Mouse (Mus musculus): Measurements from ENCODE around the gene Xlr. TPM values are rescaled to one million over a fixed set of nuclear protein-coding genes. Genes with fewer than 3 reads are reported as not detected.
"Not testable (repeated sequence)": the region's sequence is repeated elsewhere in the genome, so short reads cannot be mapped to it uniquely, and the experiment has no call there.

The Xlr gene
- 22.0 TPM for polyA plus RNA-seq (2012; fragmentation: generic; extraction: Trizol)

GRCm38 (mm10) chrX:53797519-53797918, at the start of gene Xlr:
Gene Xlr (minus strand): TSS chrX:53797706.
- peak; percentile 71 for TF ChIP-seq E2F4 (IDR thresholded peaks at IDR 0.05; ENCODE audit: insufficient read depth)
- peak within 1 kb of the TSS; percentile 31 for H3K4me3 ChIP-seq
- not testable (repeated sequence) for H3K27me3 ChIP-seq (ENCODE audit: control insufficient read depth, insufficient read depth, insufficient read length); H3ac ChIP-seq (ENCODE audit: control insufficient read depth, insufficient read length); H3K36me3 ChIP-seq (ENCODE audit: control insufficient read depth, insufficient read depth)
- H3K79me2 ChIP-seq (ENCODE audit: control insufficient read depth, insufficient read depth), result peaks cover 15% of the 10 kb centered on the region
- peak within 1 kb of the TSS; percentile 63 for H3K4me2 ChIP-seq (ENCODE audit: low read depth)

GRCm38 (mm10) chrX:53799074-53799473, 1.6 kb upstream of the Xlr start:
- peaks cover 12% of the 10 kb centered on the region for H3K79me2 ChIP-seq (ENCODE audit: control insufficient read depth, insufficient read depth)
- TF ChIP-seq MAX (IDR thresholded peaks at IDR 0.05; ENCODE audit: low read depth), result no peak
- TF ChIP-seq CEBPB (IDR thresholded peaks at IDR 0.05; ENCODE audit: insufficient read depth, poor library complexity, severe bottlenecking), result no peak
- no peak for TF ChIP-seq TCF3 (IDR thresholded peaks at IDR 0.05; ENCODE audit: insufficient read length, low read depth)
- no peak for TF ChIP-seq REST (IDR thresholded peaks at IDR 0.05; ENCODE audit: insufficient read depth, insufficient read length)
- no peak for TF ChIP-seq SRF (IDR thresholded peaks at IDR 0.05; ENCODE audit: control insufficient read depth, insufficient read length, low read depth)
- TF ChIP-seq TCF12 (IDR thresholded peaks at IDR 0.05; ENCODE audit: insufficient read depth, poor library complexity, severe bottlenecking), result no peak
- no peak for TF ChIP-seq POLR2AphosphoS2 (IDR thresholded peaks at IDR 0.05; ENCODE audit: insufficient read length, low read depth)
- no peak for TF ChIP-seq E2F4 (IDR thresholded peaks at IDR 0.05; ENCODE audit: insufficient read depth)

GRCm38 (mm10) chrX:53776276-53776675, 21.2 kb downstream of the Xlr start, which contains the start of gene Zfp36l3:
Gene Zfp36l3 (minus strand): TSS chrX:53776394.
- no peaks in the 10 kb centered on the region for H3K27me3 ChIP-seq (ENCODE audit: control insufficient read depth, insufficient read depth, insufficient read length)
- no peaks in the 10 kb centered on the region for H3K79me2 ChIP-seq (ENCODE audit: control insufficient read depth, insufficient read depth)
- H3K4me2 ChIP-seq (ENCODE audit: low read depth), result no peak within 1 kb of the TSS
- no peak within 1 kb of the TSS for H3K4me3 ChIP-seq
- no peak for TF ChIP-seq USF1 (IDR thresholded peaks at IDR 0.05; ENCODE audit: low read depth)
- TF ChIP-seq CEBPB (IDR thresholded peaks at IDR 0.05; ENCODE audit: insufficient read depth, poor library complexity, severe bottlenecking), result no peak
- TF ChIP-seq E2F4 (IDR thresholded peaks at IDR 0.05; ENCODE audit: insufficient read depth), result no peak
- no peak for TF ChIP-seq POLR2A (IDR thresholded peaks at IDR 0.05; ENCODE audit: insufficient read length, low read depth)
- no peak for TF ChIP-seq REST (IDR thresholded peaks at IDR 0.05; ENCODE audit: insufficient read depth, insufficient read length)
- no peak within 1 kb of the TSS for H3ac ChIP-seq (ENCODE audit: control insufficient read depth, insufficient read length)
- H3K36me3 ChIP-seq (ENCODE audit: control insufficient read depth, insufficient read depth), result no peaks in the 10 kb centered on the region

More at GRCm38 (mm10) chrX:53799074-53799473, 1.6 kb upstream of the Xlr start:
- H3K4me3 ChIP-seq, result no peak overlapping the region
- H3K27me3 ChIP-seq (ENCODE audit: control insufficient read depth, insufficient read depth, insufficient read length), result no peaks in the 10 kb centered on the region
- H3K4me2 ChIP-seq (ENCODE audit: low read depth), result peak overlapping the region; percentile 52
- H3ac ChIP-seq (ENCODE audit: control insufficient read depth, insufficient read length), result no peak overlapping the region
- no peaks in the 10 kb centered on the region for H3K36me3 ChIP-seq (ENCODE audit: control insufficient read depth, insufficient read depth)

DNA sequence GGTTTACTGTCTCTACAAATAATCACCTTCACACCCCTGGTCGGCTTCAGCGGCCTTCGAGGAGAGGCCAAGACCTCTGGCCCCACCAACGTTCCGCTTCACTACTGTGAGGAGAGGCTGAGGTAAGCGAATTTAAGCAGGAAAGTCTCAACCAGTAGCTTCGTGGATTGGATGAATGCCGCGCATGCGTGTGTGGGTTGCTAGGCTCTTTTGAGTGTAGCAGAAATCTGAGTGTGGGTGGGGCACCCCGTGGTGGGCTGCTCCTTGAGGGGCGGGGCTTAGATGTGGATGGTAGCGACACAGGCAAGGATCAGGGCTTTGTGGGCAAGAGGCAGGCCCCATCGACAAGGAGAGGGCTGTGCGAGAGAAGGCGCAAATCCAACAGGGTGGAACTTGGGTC, 39.8 kb downstream of the Xlr start, which contains the start of gene 1700013H16Rik:
1700013H16Rik (minus strand) TSS at position 96 of the 400 bp plus-strand sequence.
- H3K36me3 ChIP-seq (ENCODE audit: control insufficient read depth, insufficient read depth), result no peaks in the 10 kb centered on the region
- TF ChIP-seq REST (IDR thresholded peaks at IDR 0.05; ENCODE audit: insufficient read depth, insufficient read length), result no peak
- no peak for TF ChIP-seq MYOG (IDR thresholded peaks at IDR 0.05; ENCODE audit: control insufficient read depth in 1 of 3, insufficient read depth in 1 of 3, insufficient read length in 2 of 3, low read depth in 2 of 3)
- no peak for TF ChIP-seq MYOD1 (IDR thresholded peaks at IDR 0.05; ENCODE audit: control insufficient read depth in 1 of 3, insufficient read length in 2 of 3, low read depth in 2 of 3)
- TF ChIP-seq E2F4 (IDR thresholded peaks at IDR 0.05; ENCODE audit: insufficient read depth), result no peak
- no peak within 1 kb of the TSS for H3ac ChIP-seq (ENCODE audit: control insufficient read depth, insufficient read length)
- no peak within 1 kb of the TSS for H3K4me2 ChIP-seq (ENCODE audit: low read depth)
- H3K4me3 ChIP-seq, result no peak within 1 kb of the TSS
- no peaks in the 10 kb centered on the region for H3K79me2 ChIP-seq (ENCODE audit: control insufficient read depth, insufficient read depth)
- H3K27me3 ChIP-seq (ENCODE audit: control insufficient read depth, insufficient read depth, insufficient read length), result no peaks in the 10 kb centered on the region

DNA sequence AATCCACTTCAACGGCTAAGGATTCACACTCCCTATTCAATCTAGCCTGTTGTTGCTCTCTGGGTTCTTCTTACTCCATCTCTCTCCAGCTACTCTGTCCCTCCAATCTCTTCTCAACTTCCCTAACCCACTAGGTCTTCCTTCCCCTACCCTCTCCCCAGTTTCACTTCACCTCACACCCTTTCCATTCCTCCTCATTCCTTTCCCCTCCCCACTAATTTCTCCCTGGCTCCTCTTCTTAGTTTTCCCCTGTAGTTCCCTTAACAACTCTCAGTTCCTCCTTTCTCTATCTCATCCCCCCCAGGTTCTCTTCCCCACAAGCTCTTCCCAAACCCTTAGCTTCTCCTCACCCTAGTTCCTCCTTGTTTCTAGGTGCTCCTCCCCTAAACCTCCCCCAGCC, 44.7 kb downstream of the Xlr start:
- TF ChIP-seq SRF (IDR thresholded peaks at IDR 0.05; ENCODE audit: control insufficient read depth, insufficient read length, low read depth), result no peak
- no peak for TF ChIP-seq E2F4 (IDR thresholded peaks at IDR 0.05; ENCODE audit: insufficient read depth)
- no peak for TF ChIP-seq MYOD1 (IDR thresholded peaks at IDR 0.05; ENCODE audit: control insufficient read depth in 1 of 3, insufficient read length in 2 of 3, low read depth in 2 of 3)
- no peak for TF ChIP-seq POLR2AphosphoS2 (IDR thresholded peaks at IDR 0.05; ENCODE audit: insufficient read length, low read depth)
- TF ChIP-seq TCF3 (IDR thresholded peaks at IDR 0.05; ENCODE audit: insufficient read length, low read depth), result no peak
- TF ChIP-seq MAX (IDR thresholded peaks at IDR 0.05; ENCODE audit: low read depth), result no peak
- no peak for TF ChIP-seq POLR2A (IDR thresholded peaks at IDR 0.05; ENCODE audit: insufficient read length, low read depth)
- TF ChIP-seq TCF12 (IDR thresholded peaks at IDR 0.05; ENCODE audit: insufficient read depth, poor library complexity, severe bottlenecking), result no peak
- TF ChIP-seq MYOG (IDR thresholded peaks at IDR 0.05; ENCODE audit: control insufficient read depth in 1 of 3, insufficient read depth in 1 of 3, insufficient read length in 2 of 3, low read depth in 2 of 3), result no peak
- no peak for TF ChIP-seq USF1 (IDR thresholded peaks at IDR 0.05; ENCODE audit: low read depth)
- no peak for TF ChIP-seq CEBPB (IDR thresholded peaks at IDR 0.05; ENCODE audit: insufficient read depth, poor library complexity, severe bottlenecking)
- no peak for TF ChIP-seq REST (IDR thresholded peaks at IDR 0.05; ENCODE audit: insufficient read depth, insufficient read length)
- Histone ChIP-seq H3K79me2 (ENCODE audit: control insufficient read depth, insufficient read depth) (no peaks in the 10 kb centered on the region), H3K27me3 (ENCODE audit: control insufficient read depth, insufficient read depth, insufficient read length) (no peaks in the 10 kb centered on the region), H3K4me2 (ENCODE audit: low read depth) (no peak overlapping the region), H3K36me3 (ENCODE audit: control insufficient read depth, insufficient read depth) (no peaks in the 10 kb centered on the region), H3ac (ENCODE audit: control insufficient read depth, insufficient read length) (no peak overlapping the region), H3K4me3 (no peak overlapping the region)

Measured in myocyte (in vitro differentiated cells).